Mouse (Mus musculus) hindbrain, embryonic 10.5 days (tissue): ENCODE measurements at regions not wholly inside any gene's neighbourhood (a gene's known extent, or its start where the extent isn't known, plus 50 kb on each side); places are given as distances from the start of the nearest gene placed in this dataset.

ENCODE experiments used
- DNase-seq: peaks from one replicate; pipeline ENCODE4 v3.0.0-alpha.2; 2017; ENCODE audit warnings: low spot score
- H3K27ac ChIP-seq: fragments of 300-500 bp; sonication (generic); 2 replicates; pipeline ENCODE4 v1.5.1; 2016; ENCODE audit warnings: mild to moderate bottlenecking, moderate library complexity
- H3K27me3 ChIP-seq: fragments of 300-500 bp; sonication (generic); 2 replicates; pipeline ENCODE4 v1.6.1; 2016; ENCODE audit warnings: mild to moderate bottlenecking; ENCODE audit not compliant: poor library complexity, insufficient read depth, severe bottlenecking
- H3K36me3 ChIP-seq: fragments of 300-500 bp; sonication (generic); 2 replicates; pipeline ENCODE4 v1.6.1; 2016; ENCODE audit warnings: mild to moderate bottlenecking, moderate library complexity
- H3K4me1 ChIP-seq: fragments of 300-500 bp; sonication (generic); replicated peaks from 2 replicates; pipeline ENCODE4 v1.6.1; 2016; ENCODE audit warnings: mild to moderate bottlenecking
- H3K4me3 ChIP-seq: fragments of 300-500 bp; sonication (generic); 2 replicates; pipeline ENCODE4 v1.5.1; 2016; ENCODE audit warnings: mild to moderate bottlenecking, moderate library complexity
- H3K9me3 ChIP-seq: fragments of 300-500 bp; sonication (generic); 2 replicates; pipeline ENCODE4 v1.6.1; 2016; ENCODE audit warnings: mild to moderate bottlenecking, moderate library complexity
- WGBS: fragments of 180-500 bp; shearing (Covaris S2); methylation state at CpG from one replicate; pipeline ENCODE4 v1.1.7; 2016; 5-methylcytosine and 5-hydroxymethylcytosine counted together

DNA sequence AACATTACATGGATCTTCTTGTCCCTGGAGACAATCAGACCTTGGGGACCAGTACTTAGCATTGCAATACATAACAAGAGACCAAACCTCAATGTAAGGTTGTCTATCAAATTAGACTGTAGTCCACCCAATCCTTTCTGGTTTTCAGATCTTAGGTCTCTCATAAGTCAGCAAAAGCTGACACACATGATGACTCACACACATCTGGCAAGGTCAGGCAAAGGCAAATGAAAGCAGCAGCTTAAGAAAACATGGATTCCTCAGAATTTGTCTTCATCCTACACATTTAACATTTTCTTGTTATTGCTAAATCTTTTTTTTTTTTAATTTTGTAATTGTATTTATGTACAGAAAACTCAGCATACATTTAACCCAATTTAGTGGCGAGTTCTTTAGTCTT is 52.0 kb downstream of the Gm11983 start:
- no peak for DNase-seq

DNA sequence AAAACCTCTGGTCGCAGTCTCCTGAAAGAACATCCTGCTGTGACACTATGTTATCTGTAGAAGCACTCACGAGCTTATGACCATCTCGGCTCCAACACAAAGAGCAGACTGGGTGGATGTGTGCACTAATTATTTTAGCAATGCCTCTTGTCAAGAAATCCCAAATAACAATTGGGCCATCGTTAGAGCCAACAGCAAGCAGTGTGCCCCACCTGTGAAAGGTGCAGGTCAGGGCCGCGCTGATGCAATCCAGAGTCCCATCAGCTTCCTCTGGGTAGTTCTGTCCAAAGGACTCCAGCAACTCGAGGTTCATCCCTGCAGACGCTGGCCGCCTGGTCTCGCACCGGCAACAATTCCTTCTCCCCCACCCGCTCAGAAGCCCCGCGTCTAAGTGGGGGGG is 54.6 kb downstream of the Gm11983 start:
- Histone ChIP-seq H3K4me1 (peaks cover 9% of the 10 kb centered on the region; the same call in 1 of the 2 replicates), H3K4me3 (no peak overlapping the region), H3K27ac (no peak overlapping the region), H3K9me3 (no peaks in the 10 kb centered on the region), H3K36me3 (no peaks in the 10 kb centered on the region), H3K27me3 (no peaks in the 10 kb centered on the region)
- 92% methylated on average over 14 of the region's 14 CpGs for WGBS
- no peak for DNase-seq

More for the DNA sequence above, 52.0 kb downstream of the Gm11983 start:
- no peaks in the 10 kb centered on the region for H3K36me3 ChIP-seq
- no peak overlapping the region for H3K4me3 ChIP-seq
- WGBS = 91% methylated on average over 1 of the region's 1 CpGs
- no peaks in the 10 kb centered on the region for H3K27me3 ChIP-seq
- no peak overlapping the region for H3K27ac ChIP-seq
- H3K4me1 ChIP-seq = no peaks in the 10 kb centered on the region
- H3K9me3 ChIP-seq = no peaks in the 10 kb centered on the region

DNA sequence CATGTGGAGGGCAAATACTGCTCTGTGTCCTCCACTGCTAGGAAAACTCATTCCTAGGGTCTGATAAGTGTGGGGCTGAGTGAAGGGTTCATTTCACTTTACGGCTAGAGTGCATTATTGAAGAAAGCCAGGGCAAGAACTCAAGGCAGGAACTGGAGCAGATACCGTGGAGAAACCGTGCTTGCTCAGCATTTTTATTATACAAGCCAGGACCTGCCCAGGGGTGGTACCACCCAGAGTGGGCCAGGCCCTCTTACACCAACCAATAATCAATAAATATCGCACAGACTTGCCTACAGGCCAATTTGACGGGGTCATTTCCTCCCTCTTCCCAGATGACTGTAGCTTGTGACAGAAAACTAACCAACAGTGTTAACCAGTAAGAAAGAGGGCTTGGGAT is 57.7 kb downstream of the Gm11983 start:
- Histone ChIP-seq H3K27me3 (no peaks in the 10 kb centered on the region), H3K4me1 (peaks cover 9% of the 10 kb centered on the region; the same call in 1 of the 2 replicates), H3K9me3 (no peaks in the 10 kb centered on the region; the same call in 1 of the 2 replicates), H3K4me3 (no peak overlapping the region), H3K36me3 (no peaks in the 10 kb centered on the region), H3K27ac (no peak overlapping the region)
- WGBS = 81% methylated on average over 5 of the region's 5 CpGs
- no peak for DNase-seq

DNA sequence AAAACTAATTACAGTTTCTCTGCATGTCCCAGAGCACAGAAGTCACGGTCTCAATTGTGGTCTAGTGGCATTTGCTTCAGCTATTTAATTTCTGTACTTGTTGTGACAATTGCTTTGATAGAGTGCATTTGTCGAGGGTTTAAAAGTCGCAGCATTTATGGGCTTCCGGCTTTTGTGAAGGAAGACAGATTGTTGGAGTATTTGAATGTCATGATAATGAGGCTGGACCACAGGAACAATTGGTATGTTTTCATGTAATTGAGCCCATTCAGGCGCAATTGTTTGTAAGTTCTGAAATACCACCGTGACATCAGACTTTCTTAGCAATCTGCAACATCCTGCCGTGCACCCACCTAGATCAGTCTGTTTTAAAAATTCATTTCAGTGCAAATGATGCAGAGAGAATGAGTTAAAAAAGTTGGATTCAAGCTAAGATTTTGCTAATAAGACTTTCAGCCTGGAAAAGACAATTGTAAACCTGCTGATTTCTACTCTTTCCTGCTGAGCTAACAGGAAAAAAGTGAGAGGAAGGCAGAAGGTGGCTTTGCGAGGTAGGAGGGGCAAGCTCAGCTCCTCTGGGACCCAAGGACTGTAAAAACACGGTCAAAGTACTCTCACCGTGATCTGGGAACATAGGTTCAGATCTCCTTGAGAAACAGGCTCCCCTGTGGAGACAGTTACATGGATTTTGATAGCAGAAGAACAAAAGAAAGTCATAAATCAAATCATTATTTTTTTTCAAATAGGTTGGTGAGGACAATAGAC is 58.7 kb downstream of the Gm11983 start:
- no peaks in the 10 kb centered on the region for H3K36me3 ChIP-seq
- 37% methylated on average over 10 of the region's 10 CpGs for WGBS
- H3K4me1 ChIP-seq = peaks cover 9% of the 10 kb centered on the region; the same call in 1 of the 2 replicates
- H3K27me3 ChIP-seq = no peaks in the 10 kb centered on the region
- H3K27ac ChIP-seq = no peak overlapping the region
- H3K4me3 ChIP-seq = no peak overlapping the region
- no peak for DNase-seq
- H3K9me3 ChIP-seq = no peaks in the 10 kb centered on the region; the same call in 1 of the 2 replicates

GRCm38 (mm10) chr11:6777566-6777965 is 59.9 kb downstream of the Gm11983 start:
- Histone ChIP-seq H3K27ac (no peak overlapping the region), H3K27me3 (no peaks in the 10 kb centered on the region), H3K36me3 (no peaks in the 10 kb centered on the region), H3K9me3 (no peaks in the 10 kb centered on the region; the same call in 1 of the 2 replicates), H3K4me3 (no peak overlapping the region), H3K4me1 (peaks cover 14% of the 10 kb centered on the region; the same call in 1 of the 2 replicates)
- 83% methylated on average over 1 of the region's 1 CpGs for WGBS
- DNase-seq = no peak

GRCm38 (mm10) chr11:6774656-6775055 is 62.8 kb downstream of the Gm11983 start:
- Histone ChIP-seq H3K4me3 (no peak overlapping the region), H3K27ac (no peak overlapping the region)
- DNase-seq = no peak

DNA sequence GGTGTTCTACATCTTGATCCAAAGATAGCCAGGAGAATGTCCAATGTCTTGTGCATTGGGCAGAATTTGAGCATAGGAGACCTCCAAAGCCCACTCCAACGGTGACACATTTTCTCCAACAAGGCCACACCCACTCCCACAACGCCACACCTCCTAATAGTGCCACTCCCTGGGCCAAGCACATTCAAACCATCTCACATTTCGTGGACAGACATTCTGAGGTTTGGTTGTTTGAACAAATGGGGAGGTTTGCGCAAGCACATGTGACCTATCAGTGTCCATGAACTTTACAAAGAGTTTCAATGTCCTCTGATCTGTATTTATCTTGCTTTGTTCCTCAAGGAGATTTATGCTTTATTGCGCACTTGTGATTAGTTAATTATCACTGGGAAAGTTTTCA is 63.5 kb downstream of the Gm11983 start:
- H3K4me3 ChIP-seq = no peak overlapping the region
- H3K36me3 ChIP-seq = no peaks in the 10 kb centered on the region
- H3K27ac ChIP-seq = no peak overlapping the region
- peaks cover 13% of the 10 kb centered on the region; the same call in 1 of the 2 replicates for H3K4me1 ChIP-seq
- DNase-seq = no peak
- no peaks in the 10 kb centered on the region for H3K27me3 ChIP-seq
- H3K9me3 ChIP-seq = no peaks in the 10 kb centered on the region; the same call in 1 of the 2 replicates
- 87% methylated on average over 5 of the region's 5 CpGs for WGBS

More at GRCm38 (mm10) chr11:6774656-6775055, 62.8 kb downstream of the Gm11983 start:
- WGBS = 85% methylated on average over 4 of the region's 4 CpGs
- no peaks in the 10 kb centered on the region for H3K36me3 ChIP-seq
- no peaks in the 10 kb centered on the region; the same call in 1 of the 2 replicates for H3K9me3 ChIP-seq
- H3K27me3 ChIP-seq = no peaks in the 10 kb centered on the region
- peaks cover 14% of the 10 kb centered on the region; the same call in 1 of the 2 replicates for H3K4me1 ChIP-seq

DNA sequence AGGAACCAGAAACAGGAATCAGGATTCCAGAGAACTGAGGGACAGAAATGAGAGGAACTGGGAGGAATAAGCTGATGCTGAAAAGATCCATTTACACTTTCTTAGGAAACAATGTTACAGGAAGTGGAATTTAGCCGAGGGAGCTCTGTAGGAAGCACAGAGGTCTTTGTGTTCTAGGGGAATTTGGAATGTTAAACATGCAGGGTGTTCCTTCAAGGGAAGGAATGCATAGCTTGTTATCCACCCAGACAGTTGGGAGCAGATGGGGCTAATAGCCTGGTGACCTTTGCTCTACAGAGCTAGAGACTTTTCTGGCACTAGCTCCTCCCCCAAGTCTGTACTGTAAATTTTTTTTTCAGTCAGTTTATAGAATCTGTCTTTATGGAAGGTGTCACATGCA is 64.1 kb downstream of the Gm11983 start:
- H3K27me3 ChIP-seq = no peaks in the 10 kb centered on the region
- DNase-seq = peak; percentile 16
- H3K27ac ChIP-seq = no peak overlapping the region
- no peaks in the 10 kb centered on the region for H3K36me3 ChIP-seq
- no peak overlapping the region for H3K4me3 ChIP-seq
- WGBS = 15% methylated on average over 1 of the region's 1 CpGs
- H3K9me3 ChIP-seq = no peaks in the 10 kb centered on the region; the same call in 1 of the 2 replicates
- peaks cover 7% of the 10 kb centered on the region; the same call in 1 of the 2 replicates for H3K4me1 ChIP-seq

GRCm38 (mm10) chr11:6769437-6769765 is 68.1 kb downstream of the Gm11983 start:
- no peaks in the 10 kb centered on the region for H3K36me3 ChIP-seq
- 0 out of 2 replicates have a peak, but pooled peaks cover 4% of the 10 kb centered on the region for H3K4me1 ChIP-seq
- DNase-seq = no peak
- no peak overlapping the region for H3K27ac ChIP-seq
- 80% methylated on average over 7 of the region's 7 CpGs for WGBS
- no peaks in the 10 kb centered on the region for H3K9me3 ChIP-seq
- H3K4me3 ChIP-seq = no peak overlapping the region
- no peaks in the 10 kb centered on the region for H3K27me3 ChIP-seq

- no peaks in the 10 kb centered on the region for H3K36me3 ChIP-seq
- no peak overlapping the region for H3K4me3 ChIP-seq
- 0 out of 2 replicates have a peak, but pooled peaks cover 4% of the 10 kb centered on the region for H3K4me1 ChIP-seq
- no peak overlapping the region for H3K27ac ChIP-seq
- no peaks in the 10 kb centered on the region for H3K27me3 ChIP-seq
- no peaks in the 10 kb centered on the region for H3K9me3 ChIP-seq
- 53% methylated on average over 22 of the region's 22 CpGs for WGBS
- DNase-seq = peak; percentile 78
These were observed 68.6 kb downstream of the Gm11983 start for GRCm38 (mm10) chr11:6768599-6769436.

DNA sequence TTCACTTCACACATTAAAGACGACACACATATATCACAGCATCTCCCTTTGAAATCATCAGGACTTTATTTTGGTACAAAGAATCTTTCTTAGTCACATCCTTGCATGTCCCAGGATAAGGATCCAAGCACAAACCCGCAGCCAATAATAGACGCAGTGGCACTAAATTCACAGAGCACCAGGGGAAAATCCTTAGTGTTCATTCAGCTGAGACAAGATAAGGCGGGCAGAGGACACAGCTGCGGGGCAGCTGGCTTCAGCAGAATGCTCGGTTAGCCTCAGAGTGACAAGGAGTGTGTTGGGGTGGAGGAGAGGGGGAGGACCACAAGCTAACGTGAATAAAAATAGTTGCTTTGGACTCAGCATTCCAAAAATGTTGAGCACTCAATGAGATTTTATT is 70.7 kb downstream of the Gm11983 start:
- H3K27me3 ChIP-seq = no peaks in the 10 kb centered on the region
- no peaks in the 10 kb centered on the region for H3K4me1 ChIP-seq
- WGBS = 76% methylated on average over 7 of the region's 7 CpGs
- no peak overlapping the region for H3K27ac ChIP-seq
- DNase-seq = no peak
- H3K4me3 ChIP-seq = no peak overlapping the region
- H3K36me3 ChIP-seq = no peaks in the 10 kb centered on the region
- H3K9me3 ChIP-seq = no peaks in the 10 kb centered on the region

GRCm38 (mm10) chr11:6765333-6765957 is 72.0 kb downstream of the Gm11983 start:
- no peak for DNase-seq
- H3K9me3 ChIP-seq = no peaks in the 10 kb centered on the region
- H3K36me3 ChIP-seq = no peaks in the 10 kb centered on the region
- no peaks in the 10 kb centered on the region for H3K27me3 ChIP-seq
- H3K4me1 ChIP-seq = no peaks in the 10 kb centered on the region
- no peak overlapping the region for H3K27ac ChIP-seq
- no peak overlapping the region for H3K4me3 ChIP-seq
- WGBS = 91% methylated on average over 5 of the region's 5 CpGs
